Mouse (Mus musculus) natural killer cell, adult 2 months (primary cell): ENCODE measurements around the gene Pet117.

Source experiments
- DNase-seq, 2 experiments: peaks; one replicate each; pipeline ENCODE4 v3.0.0; 2022; ENCODE audit warnings: low spot score in 2 of 2

Pet117 gene

DNA sequence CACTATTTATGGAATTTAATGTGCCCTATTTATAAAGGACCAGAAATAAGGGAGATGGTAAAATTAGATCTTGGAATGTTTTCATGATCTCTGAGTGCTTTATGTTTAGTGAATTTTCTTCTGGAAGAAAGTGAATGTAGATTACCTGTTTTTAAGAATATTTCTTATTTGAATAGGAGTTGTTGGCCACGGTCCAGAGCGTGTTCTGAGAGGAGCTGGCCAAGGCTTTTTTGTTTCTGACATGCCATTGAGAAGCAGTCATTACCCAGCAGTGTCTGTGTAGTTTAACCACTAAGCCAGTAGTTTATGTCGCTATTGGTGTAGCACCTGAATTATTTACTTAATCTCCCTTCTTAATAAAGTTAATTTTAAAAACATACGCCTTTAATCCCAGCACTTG is 12.9 kb downstream of the Pet117 start:
- no peak for DNase-seq

- DNase-seq = no peak
These were observed 13.9 kb downstream of the Pet117 start for GRCm38 (mm10) chr2:144382624-144383138.

GRCm38 (mm10) chr2:144386296-144386695 is 17.5 kb downstream of the Pet117 start:
- no peak for DNase-seq

- no peak for DNase-seq
These were observed 19.6 kb downstream of the Pet117 start for GRCm38 (mm10) chr2:144388416-144388815.

- no peak for DNase-seq
These were observed 30.7 kb downstream of the Pet117 start for GRCm38 (mm10) chr2:144399531-144399930.

- DNase-seq = no peak
These were observed 31.9 kb downstream of the Pet117 start for GRCm38 (mm10) chr2:144400659-144401058.

DNA sequence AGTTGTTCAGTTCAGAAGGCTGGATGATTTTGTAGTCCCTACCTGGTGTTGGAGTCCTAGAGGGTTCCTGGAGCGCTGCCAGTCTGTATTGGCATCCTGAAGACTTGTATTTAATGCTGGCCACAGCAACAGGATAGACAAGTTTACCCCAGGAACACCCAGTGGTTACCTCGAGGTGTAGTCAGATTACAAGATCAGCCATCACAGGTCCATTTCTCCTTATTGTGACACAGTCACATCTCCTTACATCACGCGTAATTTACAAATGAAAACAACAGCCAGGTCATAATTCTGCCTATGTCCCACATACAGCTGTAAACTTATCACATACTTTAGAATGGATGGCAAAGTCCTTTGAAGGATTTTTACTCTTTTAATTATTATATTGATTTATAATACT is 40.2 kb downstream of the Pet117 start:
- no peak for DNase-seq

DNA sequence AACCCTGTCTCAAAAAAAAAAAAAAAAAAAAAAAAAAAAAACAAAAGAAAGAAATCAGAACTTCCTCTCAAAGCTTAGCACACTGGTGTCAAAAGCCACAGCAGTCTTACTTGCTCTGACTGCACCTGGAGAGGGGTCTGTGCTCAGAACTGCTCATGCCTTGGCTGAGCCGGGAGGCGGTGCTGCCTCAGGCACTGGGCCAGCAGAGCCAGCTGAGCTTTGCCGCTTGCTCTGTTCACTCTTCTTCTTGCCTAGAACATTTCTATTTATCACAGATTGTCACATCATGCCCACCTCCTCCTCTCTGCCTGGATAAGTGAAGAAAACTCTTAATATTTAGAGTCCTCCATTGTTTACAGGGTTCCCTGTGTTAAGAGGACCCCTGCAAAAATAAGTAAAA is 41.8 kb downstream of the Pet117 start:
- DNase-seq = no peak

DNA sequence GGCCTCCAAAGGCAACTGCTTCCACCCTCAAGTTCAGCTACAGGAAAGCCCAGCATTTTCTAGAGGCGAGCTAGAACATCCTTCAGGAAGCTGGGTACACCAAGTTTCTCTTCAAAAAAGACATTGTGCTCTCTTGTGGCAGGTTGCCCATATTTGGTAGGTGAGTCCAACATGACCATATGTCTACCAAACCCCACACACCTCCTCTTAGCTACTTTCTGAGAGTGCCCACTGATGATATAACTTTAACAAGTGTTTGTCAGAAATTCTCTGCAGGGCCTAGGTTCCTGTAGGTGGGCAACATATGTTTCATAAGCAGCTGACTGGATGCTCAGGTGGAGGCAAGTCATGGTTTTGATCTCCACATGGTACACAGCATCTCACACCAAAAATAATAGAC is 45.9 kb downstream of the Pet117 start:
- DNase-seq = no peak

DNA sequence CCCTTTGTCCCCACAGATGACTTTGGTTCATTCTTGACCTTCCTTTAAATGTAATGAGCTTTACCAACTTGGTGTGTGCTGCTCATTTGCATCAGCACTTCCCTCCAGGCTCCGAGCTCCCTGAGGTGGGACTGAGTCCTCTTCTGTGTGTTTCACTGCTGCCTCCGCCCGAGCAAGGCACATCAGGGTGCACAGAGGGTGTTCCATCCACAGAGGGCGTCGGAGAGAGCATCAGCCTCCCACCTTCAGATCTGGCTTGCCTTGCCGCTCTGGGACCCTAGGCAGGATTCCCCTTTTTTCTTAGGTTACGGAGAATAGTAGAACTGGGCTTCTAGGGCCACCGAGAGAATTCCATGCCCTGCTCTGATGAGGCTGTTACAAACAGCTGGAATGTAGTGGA is 48.1 kb downstream of the Pet117 start:
- DNase-seq = no peak

GRCm38 (mm10) chr2:144418062-144418461 is 49.3 kb downstream of the Pet117 start:
- DNase-seq = no peak

GRCm38 (mm10) chr2:144422094-144422675 is 53.4 kb downstream of the Pet117 start:
- no peak for DNase-seq
